23 mouse cellular contexts compared by ENCODE assay signal in genomic region chr4:28659478-28659877, GRCm38 (mm10).
DNase-seq lines count a peak whose midpoint lies in the region; ATAC-seq lines count a peak whose summit lies in the region.
"Had no signal": no experiment of that assay in that cellular context is flagged by ENCODE, and none has a peak within 500 bp of the region (broad histone marks: within the 10 kb centered on the region; RNA-seq: fewer than 3 reads in every experiment).

No protein-coding gene starts in this region.

- H3K4me2 ChIP-seq in heart, embryonic 12.5 days: no peak overlapping the region
- no peak overlapping the region for H3K4me2 ChIP-seq in limb, embryonic 11.5 days (ENCODE audit: low read depth, severe bottlenecking)
- no peak overlapping the region for H3K4me2 ChIP-seq in midbrain, embryonic 14.5 days (ENCODE audit: low read length)
- H3K4me2 ChIP-seq in midbrain, embryonic 13.5 days (replicated peaks): no peak overlapping the region
- H3K4me2 ChIP-seq: hindbrain, embryonic 14.5 days had no signal

- no peak overlapping the region for H3K27ac ChIP-seq in heart, embryonic 12.5 days (ENCODE audit: poor library complexity, severe bottlenecking)
- no peak overlapping the region for H3K27ac ChIP-seq in limb, embryonic 11.5 days (replicated peaks; ENCODE audit: low read depth, low read length)
- H3K27ac ChIP-seq in limb, embryonic 10.5 days: no peak overlapping the region
- no peak overlapping the region for H3K27ac ChIP-seq in midbrain, embryonic 14.5 days (replicated peaks; ENCODE audit: low read depth, low read length)
- no peak overlapping the region for H3K27ac ChIP-seq in midbrain, embryonic 13.5 days
- H3K27ac ChIP-seq: forebrain, embryonic 10.5 days; heart, adult 2 months; heart, embryonic 10.5 days; hindbrain, embryonic 14.5 days; hindbrain, postnatal 0 days had no signal

- ATAC-seq in heart, embryonic 12.5 days (ENCODE audit: insufficient number of reproducible peaks, low FRiP score): 0 out of 2 replicates have a peak, but pooled peaks have one; percentile 9
- 0 out of 2 replicates have a peak, but pooled peaks have one; percentile 26 for ATAC-seq in limb, embryonic 11.5 days (ENCODE audit: insufficient number of reproducible peaks, low FRiP score, low TSS enrichment, low read depth)
- ATAC-seq in midbrain, embryonic 14.5 days (ENCODE audit: low FRiP score, low TSS enrichment): peak; percentile 37; the same call in 1 of the 2 replicates
- ATAC-seq in midbrain, embryonic 13.5 days: no peak
- ATAC-seq: forebrain, embryonic 14.5 days; hindbrain, postnatal 0 days; inflammation-experienced regulatory T-cells, adult 6 months; Patski had no signal

- WGBS in heart, embryonic 12.5 days: 75% methylated on average over 2 of the region's 2 CpGs
- WGBS in limb, embryonic 11.5 days: 81% methylated on average over 2 of the region's 2 CpGs
- 90% methylated on average over 2 of the region's 2 CpGs for WGBS in limb, embryonic 10.5 days
- 90% methylated on average over 2 of the region's 2 CpGs for WGBS in midbrain, embryonic 14.5 days
- whole genome bisulfite sequencing in midbrain, embryonic 13.5 days: 96% methylated on average over 2 of the region's 2 CpGs

- H3K9ac ChIP-seq in heart, embryonic 12.5 days: no peak overlapping the region
- no peak overlapping the region for H3K9ac ChIP-seq in limb, embryonic 11.5 days (ENCODE audit: low read length)
- H3K9ac ChIP-seq in midbrain, embryonic 14.5 days (replicated peaks; ENCODE audit: low read length): no peak overlapping the region
- H3K9ac ChIP-seq in midbrain, embryonic 13.5 days (replicated peaks): no peak overlapping the region
- H3K9ac ChIP-seq: hindbrain, embryonic 14.5 days had no signal

- no peak overlapping the region for H3K4me3 ChIP-seq in heart, embryonic 12.5 days
- H3K4me3 ChIP-seq in limb, embryonic 11.5 days (ENCODE audit: low read depth, low read length): no peak overlapping the region
- no peak overlapping the region for H3K4me3 ChIP-seq in limb, embryonic 10.5 days
- no peak overlapping the region for H3K4me3 ChIP-seq in midbrain, embryonic 14.5 days (replicated peaks; ENCODE audit: low read depth, low read length)
- no peak overlapping the region for H3K4me3 ChIP-seq in midbrain, embryonic 13.5 days (replicated peaks)
- H3K4me3 ChIP-seq: forebrain, embryonic 10.5 days; heart, adult 2 months; heart, embryonic 10.5 days had no signal

- no peaks in the 10 kb centered on the region for H3K4me1 ChIP-seq in heart, embryonic 12.5 days (replicated peaks)
- no peaks in the 10 kb centered on the region for H3K4me1 ChIP-seq in limb, embryonic 11.5 days (ENCODE audit: control insufficient read depth, insufficient read depth, low read length)
- no peaks in the 10 kb centered on the region for H3K4me1 ChIP-seq in limb, embryonic 10.5 days
- H3K4me1 ChIP-seq in midbrain, embryonic 14.5 days (ENCODE audit: control insufficient read depth, insufficient read depth, low read length): no peaks in the 10 kb centered on the region
- no peaks in the 10 kb centered on the region for H3K4me1 ChIP-seq in midbrain, embryonic 13.5 days (replicated peaks)
- H3K4me1 ChIP-seq: forebrain, embryonic 10.5 days; heart, embryonic 10.5 days had no signal

- H3K9me3 ChIP-seq in heart, embryonic 12.5 days (replicated peaks): 0 out of 2 replicates have a peak, but pooled peaks cover 5% of the 10 kb centered on the region
- H3K9me3 ChIP-seq in limb, embryonic 11.5 days (ENCODE audit: control insufficient read depth, low read length): no peaks in the 10 kb centered on the region
- no peaks in the 10 kb centered on the region for H3K9me3 ChIP-seq in limb, embryonic 10.5 days (replicated peaks)
- H3K9me3 ChIP-seq in midbrain, embryonic 14.5 days (ENCODE audit: control insufficient read depth, low read length): no peaks in the 10 kb centered on the region
- H3K9me3 ChIP-seq in midbrain, embryonic 13.5 days: no peaks in the 10 kb centered on the region
- H3K9me3 ChIP-seq: forebrain, embryonic 10.5 days; G1E; heart, embryonic 10.5 days had no signal

- DNase-seq in heart, adult 18-20 months: no peak
- no peak for DNase-seq in limb, embryonic 11.5 days (ENCODE audit: low spot score)
- no peak for DNase-seq in limb, embryonic 10.5 days (ENCODE audit: low spot score)
- no peak for DNase-seq in midbrain, embryonic 14.5 days
- DNase-seq: adrenal gland, postnatal 10 days; adrenal gland, postnatal 36 days; B cell, adult 2 months; cerebellum, adult 18-20 months; cerebellum, adult 9-10 months; cerebellum, postnatal 14 days; gastrocnemius, postnatal 25 days; heart, adult 2 months had no signal

- H3K36me3 ChIP-seq in heart, embryonic 12.5 days: no peaks in the 10 kb centered on the region
- H3K36me3 ChIP-seq in limb, embryonic 11.5 days (ENCODE audit: control insufficient read depth, insufficient read depth, low read length): no peaks in the 10 kb centered on the region
- no peaks in the 10 kb centered on the region for H3K36me3 ChIP-seq in limb, embryonic 10.5 days
- H3K36me3 ChIP-seq in midbrain, embryonic 14.5 days (ENCODE audit: control insufficient read depth, insufficient read depth, low read length): no peaks in the 10 kb centered on the region
- no peaks in the 10 kb centered on the region for H3K36me3 ChIP-seq in midbrain, embryonic 13.5 days
- H3K36me3 ChIP-seq: forebrain, embryonic 10.5 days; G1E; heart, embryonic 10.5 days had no signal

- H3K27me3 ChIP-seq in heart, embryonic 12.5 days (replicated peaks): no peaks in the 10 kb centered on the region
- H3K27me3 ChIP-seq in limb, embryonic 11.5 days (ENCODE audit: control insufficient read depth, insufficient read depth, low read length): no peaks in the 10 kb centered on the region
- H3K27me3 ChIP-seq in limb, embryonic 10.5 days (ENCODE audit: low read depth, poor library complexity, severe bottlenecking): no peaks in the 10 kb centered on the region
- H3K27me3 ChIP-seq in midbrain, embryonic 14.5 days (ENCODE audit: control insufficient read depth, insufficient read depth, low read length): no peaks in the 10 kb centered on the region
- H3K27me3 ChIP-seq in midbrain, embryonic 13.5 days: no peaks in the 10 kb centered on the region
- H3K27me3 ChIP-seq: CH12.LX, Patski had no signal
